Mouse (Mus musculus): ENCODE measurements around the gene Ap4m1.
"Not testable (repeated sequence)": the region's sequence is repeated elsewhere in the genome, so short reads cannot be mapped to it uniquely, and the experiment has no call there.

The Ap4m1 gene

GRCm38 (mm10) chr5:138186950-138187638 lies 15.3 kb downstream of the Ap4m1 start, which contains the start of the genes Taf6 and Cnpy4:
Taf6 (minus strand) TSS chr5:138187451.
Cnpy4 (plus strand) TSS chr5:138187485.
- CTCF ChIA-PET, result interaction anchor here (0.5 to 1.0 kb wide), 8 partner anchors 12 to 900 kb away, joined by 3 to 8 read pairs (median 3); partner anchors contain the start of gene Ache (in 1 of the 4)
- POLR2A ChIA-PET, result interaction anchor here (0.6 to 12.3 kb wide), 40 partner anchors 8 to 980 kb away, joined by 3 to 288 read pairs (median 4); partner anchors contain the start of genes Cops6 (in 3 of the 4), Mcm7 (in 3 of the 4), Zfp113 (in 3 of the 4) and Ap4m1 (in 2 of the 4)

GRCm38 (mm10) chr5:138187661-138188306 lies 16.0 kb downstream of the Ap4m1 start:
- ChIA-PET POLR2A (interaction anchor here (0.6 to 12.3 kb wide), 38 partner anchors 8 to 979 kb away, joined by 3 to 288 read pairs (median 4); partner anchors contain the start of genes Cops6 (in 3 of the 4), Mcm7 (in 3 of the 4), Zfp113 (in 3 of the 4) and Ap4m1 (in 2 of the 4)), CTCF (interaction anchor here in 3 of 4 experiments (0.5 to 1.0 kb wide), 6 partner anchors 11 to 901 kb away, joined by 3 to 8 read pairs (median 3); partner anchors contain the start of gene Ache (in 1 of the 3))

GRCm38 (mm10) chr5:138193771-138194727 lies 22.2 kb downstream of the Ap4m1 start, which contains the start of gene Mblac1:
Mblac1 (plus strand) TSS chr5:138194314.
- CTCF ChIA-PET, result no interaction called here
- POLR2A ChIA-PET, result interaction anchor here in 3 of 4 experiments (0.6 to 2.9 kb wide), 28 partner anchors 8 to 459 kb away, joined by 3 to 14 read pairs (median 5); partner anchors contain the start of genes Cops6 (in 2 of the 3), Zfp113 (in 2 of the 3), Zkscan1 (in 2 of the 3) and Lamtor4 (in 1 of the 3)

GRCm38 (mm10) chr5:138194755-138195345 lies 23.0 kb downstream of the Ap4m1 start:
- CTCF ChIA-PET, result no interaction called here
- POLR2A ChIA-PET, result interaction anchor here in 2 of 4 experiments (0.6 to 2.6 kb wide), 19 partner anchors 8 to 1092 kb away, joined by 3 to 14 read pairs (median 5); partner anchors contain the start of genes Cops6 (in 2 of the 2), Cnpy4 (in 1 of the 2), Mcm7 (in 1 of the 2) and Taf6 (in 1 of the 2)

- ChIA-PET POLR2A (interaction anchor here in 2 of 4 experiments (0.6 to 2.6 kb wide), 15 partner anchors 8 to 1093 kb away, joined by 3 to 12 read pairs (median 5); partner anchors contain the start of genes Cops6 (in 2 of the 2), Cnpy4 (in 1 of the 2), Mcm7 (in 1 of the 2) and Taf6 (in 1 of the 2)), CTCF (no interaction called here)
These were observed 23.7 kb downstream of the Ap4m1 start for GRCm38 (mm10) chr5:138195463-138195862.

- CTCF ChIA-PET, result interaction anchor here in 2 of 4 experiments (0.6 to 1.6 kb wide), 11 partner anchors 8 to 1610 kb away, joined by 3 to 8 read pairs (median 4); partner anchors contain the start of genes Cnpy4 (in 1 of the 2) and Taf6 (in 1 of the 2)
- POLR2A ChIA-PET, result interaction anchor here in 2 of 4 experiments (0.6 to 0.9 kb wide), 3 partner anchors 81 to 1514 kb away, joined by 3 to 6 read pairs (median 3); no protein-coding TSS in a partner anchor
These were observed 27.8 kb downstream of the Ap4m1 start for GRCm38 (mm10) chr5:138199576-138199975.

- POLR2A ChIA-PET, result interaction anchor here in 1 of 4 experiments (1.5 kb wide), 1 partner anchor 32 kb away, joined by 3 read pairs; no protein-coding TSS in a partner anchor
- CTCF ChIA-PET, result no interaction called here
These were observed 30.3 kb downstream of the Ap4m1 start for GRCm38 (mm10) chr5:138202086-138202485.

- CTCF ChIA-PET, result interaction anchor here in 2 of 4 experiments (0.6 to 1.2 kb wide), 2 partner anchors 23 to 76 kb away, joined by 3 read pairs; no protein-coding TSS in a partner anchor
- POLR2A ChIA-PET, result interaction anchor here in 1 of 4 experiments (0.6 kb wide), 1 partner anchor 14 kb away, joined by 3 read pairs; no protein-coding TSS in a partner anchor
These were observed 35.5 kb downstream of the Ap4m1 start for GRCm38 (mm10) chr5:138207253-138207652.

- ChIA-PET CTCF (interaction anchor here in 3 of 4 experiments (0.6 to 1.2 kb wide), 4 partner anchors 20 to 511 kb away, joined by 3 read pairs; no protein-coding TSS in a partner anchor), POLR2A (no interaction called here)
These were observed 36.1 kb downstream of the Ap4m1 start for GRCm38 (mm10) chr5:138207873-138208272.

- POLR2A ChIA-PET, result not testable (repeated sequence)
- CTCF ChIA-PET, result interaction anchor here in 2 of 4 experiments (0.6 kb wide), 2 partner anchors 430 to 622 kb away, joined by 3 to 4 read pairs; no protein-coding TSS in a partner anchor
These were observed 44.8 kb downstream of the Ap4m1 start for GRCm38 (mm10) chr5:138216632-138217031.

- ChIA-PET POLR2A (interaction anchor here in 3 of 4 experiments (0.6 to 1.7 kb wide), 4 partner anchors 10 to 106 kb away, joined by 3 to 8 read pairs (median 6); no protein-coding TSS in a partner anchor), CTCF (interaction anchor here in 2 of 4 experiments (2.8 to 3.3 kb wide), 2 partner anchors 10 to 11 kb away, joined by 15 to 16 read pairs; no protein-coding TSS in a partner anchor)
These were observed 48.1 kb downstream of the Ap4m1 start for GRCm38 (mm10) chr5:138219864-138220263.

GRCm38 (mm10) chr5:138222111-138222510 lies 50.3 kb downstream of the Ap4m1 start:
- POLR2A ChIA-PET, result interaction anchor here in 1 of 4 experiments (1.1 kb wide), 1 partner anchor 15 kb away, joined by 3 read pairs; no protein-coding TSS in a partner anchor
- CTCF ChIA-PET, result interaction anchor here (0.6 to 3.3 kb wide), 22 partner anchors 8 to 525 kb away, joined by 3 to 16 read pairs (median 4); partner anchors contain the start of genes Lamtor4 (in 1 of the 4), Zfp113 (in 1 of the 4) and Zfp68 (in 1 of the 4)

- ChIA-PET POLR2A (interaction anchor here in 1 of 4 experiments (0.6 to 0.7 kb wide), 2 partner anchors 29 to 122 kb away, joined by 3 read pairs; no protein-coding TSS in a partner anchor), CTCF (interaction anchor here (0.6 to 3.3 kb wide), 6 partner anchors 7 to 435 kb away, joined by 3 to 15 read pairs (median 4); partner anchors contain the start of gene Zfp113 (in 1 of the 4))
These were observed 51.5 kb downstream of the Ap4m1 start for GRCm38 (mm10) chr5:138223287-138223686.

GRCm38 (mm10) chr5:138225700-138226099 lies 53.9 kb downstream of the Ap4m1 start, which contains the start of gene Nxpe5:
Nxpe5 (plus strand) TSS chr5:138225898.
- ChIA-PET CTCF (interaction anchor here in 2 of 4 experiments (0.6 to 0.8 kb wide), 2 partner anchors 25 to 50 kb away, joined by 3 read pairs; no protein-coding TSS in a partner anchor), POLR2A (no interaction called here)

- POLR2A ChIA-PET, result no interaction called here
- CTCF ChIA-PET, result interaction anchor here in 1 of 4 experiments (0.6 kb wide), 1 partner anchor 49 kb away, joined by 3 read pairs; no protein-coding TSS in a partner anchor
These were observed 54.7 kb downstream of the Ap4m1 start for GRCm38 (mm10) chr5:138226491-138226890.

GRCm38 (mm10) chr5:138227367-138227766 lies 55.6 kb downstream of the Ap4m1 start:
- ChIA-PET CTCF (interaction anchor here in 3 of 4 experiments (0.7 to 1.2 kb wide), 7 partner anchors 10 to 430 kb away, joined by 3 to 4 read pairs (median 3); partner anchors contain the start of gene Zfp113 (in 1 of the 3)), POLR2A (interaction anchor here in 1 of 4 experiments (0.8 to 1.2 kb wide), 4 partner anchors 33 to 395 kb away, joined by 3 to 4 read pairs (median 4); partner anchors contain the start of genes A430033K04Rik, Cops6 and Mblac1)
